Mouse (Mus musculus) T-cell, adult 2 months (primary cell): Measurements from ENCODE around the gene Olfr569.

Source experiments
- DNase-seq: peaks from one replicate; pipeline ENCODE4 v3.0.0; 2022; ENCODE audit warnings: low spot score

Gene Olfr569

DNA sequence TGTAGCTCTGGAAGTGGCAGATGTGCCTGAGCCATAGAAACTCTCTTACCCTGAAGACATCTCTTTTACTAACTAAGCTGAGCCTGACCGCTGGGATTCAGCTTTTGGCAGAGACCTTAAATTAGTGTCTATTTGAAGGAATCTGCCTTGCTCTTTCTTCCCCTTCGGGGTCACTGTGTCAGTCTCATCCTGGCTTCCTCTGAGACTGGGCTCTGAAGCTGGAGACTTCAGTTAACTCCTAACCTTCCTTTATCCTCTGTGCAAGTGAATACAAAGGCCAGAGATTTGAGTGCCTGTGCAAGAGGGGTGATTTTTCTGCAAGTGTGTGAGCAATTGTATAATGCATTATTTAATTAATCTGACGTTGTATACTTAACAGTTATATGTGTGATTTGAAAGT, at the start of gene Olfr569:
Olfr569 (minus strand) TSS at position 101 of the 400 bp plus-strand sequence.
- DNase-seq, result no peak

DNA sequence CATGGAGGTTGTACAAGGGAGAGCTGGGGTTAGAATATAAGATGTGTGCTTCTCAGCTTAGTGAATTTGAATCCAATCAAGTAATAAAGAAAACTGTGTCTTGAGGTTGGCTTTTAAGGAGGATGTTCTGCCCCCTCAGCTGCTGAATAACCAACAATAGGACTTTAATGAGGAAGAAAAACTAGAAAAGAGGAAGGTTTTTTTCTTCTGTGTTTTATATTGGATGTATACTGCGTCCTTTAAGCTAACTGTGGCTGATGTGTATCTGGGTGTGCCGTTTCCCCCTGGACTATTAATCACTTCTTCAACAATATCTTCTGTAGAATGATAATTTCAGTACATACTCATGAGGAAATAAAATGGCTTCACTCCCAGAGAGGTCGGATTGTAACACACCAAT, 36.4 kb upstream of the Olfr569 start:
- no peak for DNase-seq

DNA sequence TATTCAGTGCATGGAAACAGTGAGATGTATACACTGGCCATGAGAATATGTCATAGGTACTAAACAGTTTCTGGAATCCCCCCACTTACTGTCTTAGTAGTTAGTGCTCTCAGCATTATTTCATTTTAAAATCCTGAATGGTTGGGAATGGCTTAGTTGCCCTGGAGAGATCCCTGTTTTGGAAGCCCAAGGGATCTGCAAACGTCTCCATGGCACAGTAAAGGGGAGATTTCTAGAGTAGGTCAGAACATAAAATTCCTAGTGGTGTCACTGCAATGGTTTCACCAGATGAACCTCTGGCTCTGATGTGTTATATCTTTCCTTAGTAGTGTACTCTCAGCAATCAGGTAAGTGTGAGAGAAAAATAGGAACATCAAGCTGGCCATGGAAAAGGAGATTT, 33.4 kb upstream of the Olfr569 start, which contains the start of gene Olfr572:
Olfr572 (plus strand) TSS at position 301 of the 400 bp plus-strand sequence.
- no peak for DNase-seq

DNA sequence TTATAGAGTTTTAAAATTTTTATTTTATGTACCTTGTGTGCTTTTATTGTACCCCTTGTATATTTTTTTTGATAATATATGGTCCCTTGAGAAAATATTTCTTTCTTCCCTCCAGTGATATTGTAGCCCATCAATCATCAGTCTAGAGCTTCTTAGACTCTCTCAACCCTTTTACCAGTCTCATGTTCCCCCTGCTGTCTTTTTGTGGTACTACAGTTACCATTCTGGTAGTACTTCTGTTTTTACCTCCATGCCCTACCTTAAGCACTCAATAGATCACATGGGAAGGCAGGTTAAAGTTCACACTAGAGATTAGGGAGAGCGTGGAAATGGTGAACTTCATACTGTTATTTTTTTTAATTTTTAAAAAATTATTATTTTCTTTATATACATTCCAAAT, 28.9 kb upstream of the Olfr569 start:
- DNase-seq, result no peak

DNA sequence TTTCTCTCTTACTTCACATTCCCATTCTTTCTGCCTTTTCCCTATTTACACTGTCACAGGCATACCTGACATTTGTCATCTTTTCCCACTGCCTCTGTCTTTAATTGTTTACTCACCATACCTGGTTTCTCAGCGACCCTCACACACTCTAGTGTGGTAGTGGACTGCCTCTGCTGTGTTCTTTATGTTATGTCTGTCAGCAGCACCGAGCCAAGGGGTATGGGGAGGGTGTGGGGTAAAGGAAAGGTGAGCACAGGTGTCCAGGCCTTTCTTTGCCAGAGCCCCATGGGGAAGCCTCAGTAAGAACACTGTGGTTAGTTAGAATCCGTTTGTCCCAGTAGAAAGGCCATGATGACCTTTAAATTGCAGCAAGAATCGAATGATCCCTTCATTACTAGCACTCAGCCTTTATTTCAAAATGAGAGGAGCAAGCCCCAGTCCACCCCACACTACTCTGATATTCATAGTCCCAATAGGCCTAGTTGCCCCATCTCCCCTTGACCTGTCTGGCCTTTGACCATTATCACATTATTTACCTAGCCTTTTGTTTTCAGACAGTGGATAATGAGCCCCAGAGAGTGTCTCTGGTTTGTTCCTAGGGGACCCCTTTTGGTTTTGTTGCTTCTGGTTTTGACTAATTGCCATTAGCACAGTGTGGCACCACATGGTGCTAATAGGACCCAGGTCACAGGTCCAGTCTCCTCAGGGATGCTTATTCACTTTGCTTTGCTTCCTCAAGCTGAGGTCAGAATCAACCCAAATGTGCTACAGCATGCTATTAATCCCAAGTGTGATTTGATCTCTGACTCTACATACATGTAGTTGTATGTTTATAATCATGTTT, 26.6 kb upstream of the Olfr569 start, which contains the start of gene Olfr571:
Olfr571 (minus strand) TSS at position 505 of the 844 bp plus-strand sequence.
- DNase-seq, result no peak

DNA sequence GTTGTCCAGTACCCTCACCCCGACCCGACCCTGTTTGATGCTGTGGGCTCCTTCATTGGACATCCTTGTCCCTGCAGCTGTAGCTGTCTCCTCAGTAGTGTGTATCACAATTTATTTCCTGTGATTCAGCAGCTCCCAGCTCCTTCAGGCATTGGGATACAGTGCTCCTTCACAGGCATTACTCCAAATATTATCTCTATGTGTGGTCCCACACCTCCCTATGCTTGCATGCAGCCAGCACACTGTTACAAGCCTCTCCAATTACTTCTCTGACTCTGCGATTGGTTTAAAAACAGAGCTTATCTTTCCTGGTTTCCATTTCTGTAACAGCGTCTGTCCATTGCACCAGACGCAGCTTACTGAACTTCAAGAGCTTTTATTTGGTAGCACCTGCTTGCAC, 25.7 kb upstream of the Olfr569 start:
- no peak for DNase-seq

DNA sequence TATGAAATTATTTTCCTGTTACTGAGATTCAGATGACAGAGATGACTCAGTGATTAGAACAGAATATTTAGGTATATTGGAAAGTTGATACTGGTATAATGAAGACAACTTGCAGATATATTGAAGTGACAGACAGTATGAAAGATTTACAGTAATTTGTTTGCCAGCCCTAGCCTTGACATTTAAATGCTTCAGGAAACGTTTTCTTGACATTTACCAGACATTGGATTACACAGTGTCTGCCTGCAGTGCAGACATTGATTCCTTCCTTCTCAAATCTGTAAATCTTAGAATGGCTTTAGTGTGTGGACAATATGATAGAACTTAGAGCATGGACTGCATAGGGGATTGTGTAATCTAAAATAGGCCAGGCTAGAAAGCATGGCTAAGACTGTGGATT, 24.6 kb upstream of the Olfr569 start:
- DNase-seq, result no peak

DNA sequence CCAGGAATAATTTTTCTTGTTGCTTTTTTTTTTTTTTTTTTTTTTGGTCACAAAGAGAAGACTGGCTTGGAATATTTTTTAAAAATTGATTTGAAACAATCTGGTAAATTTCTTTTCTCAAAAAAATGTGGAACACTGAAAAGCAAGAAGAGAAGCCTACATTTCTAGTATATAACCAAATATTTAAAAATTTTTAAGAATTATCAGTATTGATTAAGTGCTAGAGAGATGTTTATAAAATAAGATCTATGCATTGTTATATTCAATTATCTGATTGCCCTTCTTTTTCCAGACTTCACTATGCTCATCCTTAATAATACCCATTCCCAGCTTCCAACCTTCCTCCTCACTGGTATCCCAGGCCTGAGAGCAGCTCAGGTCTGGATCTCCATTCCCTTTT, 13.9 kb downstream of the Olfr569 start, which contains the start of gene Olfr568:
Olfr568 (plus strand) TSS at position 301 of the 400 bp plus-strand sequence.
- no peak for DNase-seq

DNA sequence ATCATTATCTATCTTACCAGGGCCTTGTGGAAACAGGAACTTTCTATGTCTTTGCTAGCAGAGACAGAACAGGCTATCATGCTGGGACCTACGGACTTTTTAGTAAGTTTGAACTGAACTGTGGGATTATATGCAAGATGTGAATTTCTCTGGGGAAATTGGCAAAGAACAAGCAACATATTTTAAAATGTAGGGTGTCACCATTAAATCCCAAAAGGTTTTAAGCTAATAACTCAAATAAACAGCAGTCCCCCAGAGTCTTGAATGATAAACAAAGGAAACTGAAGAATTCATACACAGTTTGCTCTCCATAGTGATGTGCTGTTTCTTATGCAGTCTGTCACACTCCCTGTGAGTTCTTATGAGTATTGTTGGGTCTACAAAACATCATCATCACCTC, 32.0 kb downstream of the Olfr569 start, which contains the start of gene Olfr566:
Olfr566 (minus strand) TSS at position 101 of the 400 bp plus-strand sequence.
- DNase-seq, result no peak

DNA sequence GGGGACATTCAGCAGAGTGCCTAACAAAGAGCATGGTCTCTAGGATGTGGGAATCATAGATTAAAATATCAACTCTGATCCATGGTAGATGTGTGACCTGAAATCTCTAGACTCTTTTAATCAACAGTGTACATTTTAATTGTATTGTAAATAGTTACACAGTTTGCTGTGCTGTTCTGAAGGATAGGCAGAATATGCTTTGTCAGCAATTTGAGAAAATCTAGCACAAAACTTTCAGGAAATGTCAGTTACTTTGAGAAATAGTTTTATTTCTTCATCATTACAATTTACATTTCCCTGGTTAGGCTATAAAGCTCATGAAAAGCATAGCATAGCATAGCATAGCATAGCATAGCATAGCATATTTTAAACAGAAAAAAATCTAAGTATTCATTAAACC, 34.9 kb downstream of the Olfr569 start:
- DNase-seq, result no peak
